Mouse (Mus musculus) embryonic facial prominence, embryonic 14.5 days (tissue): ENCODE results near the gene Ncor2. TPM values are rescaled to one million over a fixed set of nuclear protein-coding genes. Genes with fewer than 3 reads are reported as not detected.

Experiments
- ATAC-seq: fragments of 200-750 bp; cut with Nextera tagmentation; 2 replicates; pipeline ENCODE4 v1.8.0; 2017; ENCODE audit warnings: low read depth, moderate number of reproducible peaks, moderate TSS enrichment
- DNase-seq: peaks from one replicate; pipeline ENCODE4 v3.0.0-alpha.2; 2015; ENCODE audit warnings: low spot score
- H3K27ac ChIP-seq: fragments of 300-500 bp; sonication (generic); replicated peaks from 2 replicates; pipeline ENCODE4 v1.5.1; 2014; ENCODE audit warnings: low read depth, mild to moderate bottlenecking, low read length, moderate library complexity
- H3K27me3 ChIP-seq: fragments of 300-500 bp; sonication (generic); replicated peaks from 2 replicates; pipeline ENCODE4 v1.6.1; 2014; ENCODE audit warnings: low read length; ENCODE audit not compliant: control insufficient read depth, insufficient read depth
- H3K36me3 ChIP-seq: fragments of 300-500 bp; sonication (generic); 2 replicates; pipeline ENCODE4 v1.6.1; 2014; ENCODE audit warnings: low read length, mixed read lengths; ENCODE audit not compliant: control insufficient read depth, insufficient read depth
- H3K4me1 ChIP-seq: fragments of 300-500 bp; sonication (generic); 2 replicates; pipeline ENCODE4 v1.6.1; 2014; ENCODE audit warnings: antibody characterized with exemption, low read length; ENCODE audit not compliant: control insufficient read depth, insufficient read depth
- H3K4me2 ChIP-seq: fragments of 300-500 bp; sonication (generic); 2 replicates; pipeline ENCODE4 v1.6.1; 2014; ENCODE audit warnings: low read depth, mild to moderate bottlenecking, low read length, moderate library complexity, mixed read lengths
- H3K4me3 ChIP-seq: fragments of 300-500 bp; sonication (generic); 2 replicates; pipeline ENCODE4 v1.5.1; 2014; ENCODE audit warnings: low read depth, mild to moderate bottlenecking, low read length
- H3K9ac ChIP-seq: fragments of 300-500 bp; sonication (generic); 2 replicates; pipeline ENCODE4 v1.6.1; 2014; ENCODE audit warnings: low read depth, mild to moderate bottlenecking, low read length, moderate library complexity, mixed read lengths
- H3K9me3 ChIP-seq: fragments of 300-500 bp; sonication (generic); 2 replicates; pipeline ENCODE4 v1.6.1; 2016; ENCODE audit warnings: low read length; ENCODE audit not compliant: control insufficient read depth
- WGBS: fragments of 180-500 bp; shearing (Covaris S2); extraction: QIAGEN DNeasy Blood & Tissue Kit; methylation state at CpG from one replicate; pipeline ENCODE4 v1.1.7; 2014; 5-methylcytosine and 5-hydroxymethylcytosine counted together
- polyA plus RNA-seq: library from polyadenylated mRNA; unstranded; fragments of >200 nt; fragmentation: Nextera tagmentation; extraction: Ambion mirVana; gene quantifications from 2 replicates; pipeline ENCODE4 v1.2.1, GENCODE M21; 2014

Ncor2 gene
- polyA plus RNA-seq, 1 experiment from 2014 or later = 37.3 TPM

GRCm38 (mm10) chr5:125068371-125068951 is 110.6 kb downstream of the Ncor2 start:
- H3K9me3 ChIP-seq = no peaks in the 10 kb centered on the region
- H3K9ac ChIP-seq = no peak overlapping the region
- WGBS = 62% methylated on average over 11 of the region's 16 CpGs
- H3K4me2 ChIP-seq = no peak overlapping the region
- ATAC-seq (peak; percentile 19), DNase-seq (no peak)
- no peak overlapping the region for H3K4me3 ChIP-seq
- H3K27ac ChIP-seq = peak overlapping the region; percentile 63
- H3K4me1 ChIP-seq = peaks cover 17% of the 10 kb centered on the region
- no peaks in the 10 kb centered on the region for H3K27me3 ChIP-seq
- H3K36me3 ChIP-seq = peaks cover 85% of the 10 kb centered on the region

GRCm38 (mm10) chr5:125067673-125068072 is 111.3 kb downstream of the Ncor2 start:
- peaks cover 83% of the 10 kb centered on the region for H3K36me3 ChIP-seq
- no peak overlapping the region for H3K4me3 ChIP-seq
- H3K4me1 ChIP-seq = peaks cover 17% of the 10 kb centered on the region
- ATAC-seq = no peak
- no peak overlapping the region for H3K4me2 ChIP-seq
- H3K27me3 ChIP-seq = no peaks in the 10 kb centered on the region
- WGBS = 87% methylated on average over 14 of the region's 14 CpGs
- H3K27ac ChIP-seq = no peak overlapping the region
- no peak for DNase-seq
- H3K9me3 ChIP-seq = no peaks in the 10 kb centered on the region
- no peak overlapping the region for H3K9ac ChIP-seq

- Histone ChIP-seq H3K36me3 (peaks cover 77% of the 10 kb centered on the region), H3K4me3 (no peak overlapping the region), H3K27ac (no peak overlapping the region), H3K9ac (no peak overlapping the region), H3K9me3 (no peaks in the 10 kb centered on the region), H3K4me2 (no peak overlapping the region), H3K4me1 (peaks cover 17% of the 10 kb centered on the region), H3K27me3 (no peaks in the 10 kb centered on the region)
- 87% methylated on average over 13 of the region's 13 CpGs for WGBS
- DNase-seq (no peak), ATAC-seq (no peak)
Observed at GRCm38 (mm10) chr5:125066479-125067471, 112.2 kb downstream of the Ncor2 start.

GRCm38 (mm10) chr5:125063015-125063414 is 116.0 kb downstream of the Ncor2 start:
- WGBS = 48% methylated on average over 17 of the region's 17 CpGs
- H3K4me1 ChIP-seq = peaks cover 26% of the 10 kb centered on the region
- H3K4me2 ChIP-seq = no peak overlapping the region
- no peaks in the 10 kb centered on the region for H3K27me3 ChIP-seq
- no peaks in the 10 kb centered on the region for H3K9me3 ChIP-seq
- DNase-seq = no peak
- H3K9ac ChIP-seq = no peak overlapping the region
- H3K27ac ChIP-seq = no peak overlapping the region
- H3K36me3 ChIP-seq = peaks cover 56% of the 10 kb centered on the region
- no peak for ATAC-seq
- H3K4me3 ChIP-seq = no peak overlapping the region

GRCm38 (mm10) chr5:125058267-125058668 is 120.8 kb downstream of the Ncor2 start:
- H3K36me3 ChIP-seq = peaks cover 34% of the 10 kb centered on the region
- peak overlapping the region; percentile 30 for H3K4me3 ChIP-seq
- H3K27me3 ChIP-seq = no peaks in the 10 kb centered on the region
- DNase-seq (peak; percentile 89), ATAC-seq (peak; percentile 62)
- peaks cover 49% of the 10 kb centered on the region for H3K4me1 ChIP-seq
- WGBS = 0% methylated on average over 3 of the region's 29 CpGs
- H3K27ac ChIP-seq = peak overlapping the region; percentile 77
- H3K4me2 ChIP-seq = peak overlapping the region; percentile 58
- H3K9me3 ChIP-seq = no peaks in the 10 kb centered on the region
- H3K9ac ChIP-seq = peak overlapping the region; percentile 39

GRCm38 (mm10) chr5:125057555-125058266 is 121.3 kb downstream of the Ncor2 start:
- Histone ChIP-seq H3K27me3 (no peaks in the 10 kb centered on the region), H3K4me2 (peak overlapping the region; percentile 58), H3K9ac (peak overlapping the region; percentile 39), H3K27ac (peak overlapping the region; percentile 77), H3K36me3 (peaks cover 40% of the 10 kb centered on the region), H3K4me1 (peaks cover 49% of the 10 kb centered on the region), H3K9me3 (no peaks in the 10 kb centered on the region), H3K4me3 (peak overlapping the region; percentile 30)
- DNase-seq (no peak), ATAC-seq (0 out of 2 replicates have a peak, but pooled peaks have one; percentile 1)
- WGBS = 19% methylated on average over 27 of the region's 29 CpGs

GRCm38 (mm10) chr5:125056696-125057554 is 122.1 kb downstream of the Ncor2 start:
- Histone ChIP-seq H3K9me3 (no peaks in the 10 kb centered on the region), H3K27me3 (no peaks in the 10 kb centered on the region), H3K36me3 (peaks cover 39% of the 10 kb centered on the region), H3K4me2 (peak overlapping the region; percentile 58), H3K27ac (peak overlapping the region; percentile 77), H3K4me1 (peaks cover 49% of the 10 kb centered on the region), H3K9ac (peak overlapping the region; percentile 43; the same call in 1 of the 2 replicates), H3K4me3 (peak overlapping the region; percentile 15)
- peak; percentile 23 for ATAC-seq
- peak; percentile 73 for DNase-seq
- 16% methylated on average over 17 of the region's 19 CpGs for WGBS
